Mouse (Mus musculus) heart, postnatal 4 days (tissue): ENCODE measurements around the gene Rgs16. TPM values are rescaled to one million over a fixed set of nuclear protein-coding genes. Genes with fewer than 3 reads are reported as not detected.

Source experiments
- DNase-seq: peaks from one replicate; pipeline ENCODE4 v3.0.0; 2021
- total RNA-seq, 2 experiments: library from RNA; stranded (reverse); gene quantifications; 2 replicates each; pipeline ENCODE4 v1.2.3; 2021

The Rgs16 gene
- 1 to 10 TPM; 3.1 to 4.6 TPM for total RNA-seq

- DNase-seq, result peak; percentile 91
Observed at GRCm38 (mm10) chr1:153740145-153740544, at the start of gene Rgs16. Gene Rgs16, plus strand, starts transcription at chr1:153740349.

- no peak for DNase-seq
Observed at GRCm38 (mm10) chr1:153692526-153692925, 47.6 kb upstream of the Rgs16 start.

GRCm38 (mm10) chr1:153694372-153695120, 45.6 kb upstream of the Rgs16 start:
- no peak for DNase-seq

- no peak for DNase-seq
Observed at GRCm38 (mm10) chr1:153695398-153695797, 44.8 kb upstream of the Rgs16 start.

- DNase-seq, result no peak
Observed at GRCm38 (mm10) chr1:153696093-153696492, 44.1 kb upstream of the Rgs16 start.

GRCm38 (mm10) chr1:153696541-153696940, 43.6 kb upstream of the Rgs16 start:
- no peak for DNase-seq

GRCm38 (mm10) chr1:153697581-153698251, 42.4 kb upstream of the Rgs16 start:
- DNase-seq, result no peak

GRCm38 (mm10) chr1:153698311-153699084, 41.7 kb upstream of the Rgs16 start:
- no peak for DNase-seq

GRCm38 (mm10) chr1:153700448-153701063, 39.6 kb upstream of the Rgs16 start:
- DNase-seq, result no peak

GRCm38 (mm10) chr1:153701461-153701860, 38.7 kb upstream of the Rgs16 start:
- DNase-seq, result no peak

- DNase-seq, result no peak
Observed at GRCm38 (mm10) chr1:153702166-153702852, 37.8 kb upstream of the Rgs16 start.

- peak; percentile 22 for DNase-seq
Observed at GRCm38 (mm10) chr1:153702853-153703410, 37.2 kb upstream of the Rgs16 start.

- DNase-seq, result peak; percentile 44
Observed at GRCm38 (mm10) chr1:153703445-153703991, 36.6 kb upstream of the Rgs16 start.

GRCm38 (mm10) chr1:153704174-153704573, 36.0 kb upstream of the Rgs16 start:
- DNase-seq, result no peak

- DNase-seq, result no peak
Observed at GRCm38 (mm10) chr1:153704996-153705395, 35.2 kb upstream of the Rgs16 start.

- DNase-seq, result no peak
Observed at GRCm38 (mm10) chr1:153708626-153709025, 31.5 kb upstream of the Rgs16 start.

GRCm38 (mm10) chr1:153709451-153709850, 30.7 kb upstream of the Rgs16 start:
- no peak for DNase-seq

GRCm38 (mm10) chr1:153711544-153712262, 28.4 kb upstream of the Rgs16 start:
- no peak for DNase-seq

GRCm38 (mm10) chr1:153712633-153713032, 27.5 kb upstream of the Rgs16 start:
- no peak for DNase-seq

GRCm38 (mm10) chr1:153717990-153718389, 22.2 kb upstream of the Rgs16 start:
- DNase-seq, result no peak

- no peak for DNase-seq
Observed at GRCm38 (mm10) chr1:153720935-153721334, 19.2 kb upstream of the Rgs16 start.
